8 mouse cellular contexts compared by ENCODE assay signal in the genomic region with DNA sequence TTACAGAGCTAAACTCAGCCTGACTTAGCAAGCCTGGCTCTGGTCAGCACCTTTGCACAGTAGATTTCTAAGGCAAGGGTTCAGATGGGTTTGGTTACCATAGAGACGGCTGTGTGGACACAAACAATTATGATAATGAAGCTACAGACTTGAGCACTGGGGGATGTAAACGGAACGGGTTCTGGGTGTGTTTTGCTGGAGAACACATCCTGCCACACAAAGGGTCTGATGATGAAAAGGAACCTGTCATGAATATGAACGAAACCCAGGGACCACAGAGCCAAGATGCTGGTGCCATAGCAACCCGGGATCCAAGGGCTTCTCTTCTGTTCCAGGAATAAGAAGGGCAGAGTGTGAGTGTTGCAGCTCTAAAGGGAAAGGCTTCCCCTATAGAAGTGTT. TPM values are rescaled to one million over a fixed set of nuclear protein-coding genes. Genes with fewer than 3 reads are reported as not detected.
DNase-seq lines count a peak whose midpoint lies in the region; ATAC-seq and TF ChIP-seq lines count a peak whose summit lies in the region.

A gene (plus strand): TSS at position 177 of the 400 bp plus-strand sequence.

- TF ChIP-seq CTCF in midbrain, postnatal 0 days (IDR thresholded peaks at IDR 0.05) = no peak

- H3K9ac ChIP-seq in hindbrain, embryonic 15.5 days = peak within 1 kb of the TSS; percentile 80
- H3K9ac ChIP-seq in midbrain, postnatal 0 days (replicated peaks; ENCODE audit: low read length, poor library complexity, severe bottlenecking) = peak within 1 kb of the TSS; percentile 69

- H3K36me3 ChIP-seq in hindbrain, embryonic 15.5 days = peaks cover 15% of the 10 kb centered on the region
- peaks cover 4% of the 10 kb centered on the region for H3K36me3 ChIP-seq in midbrain, postnatal 0 days (ENCODE audit: insufficient read depth, low read length)

- 11% methylated on average over 5 of the region's 5 CpGs for WGBS in hindbrain, embryonic 15.5 days
- 15% methylated on average over 5 of the region's 5 CpGs for WGBS in midbrain, postnatal 0 days

- no peaks in the 10 kb centered on the region for H3K9me3 ChIP-seq in hindbrain, embryonic 15.5 days
- no peaks in the 10 kb centered on the region for H3K9me3 ChIP-seq in midbrain, postnatal 0 days (ENCODE audit: low read length)

- ATAC-seq in hindbrain, embryonic 15.5 days (ENCODE audit: low FRiP score, low read depth) = peak; percentile 81
- ATAC-seq in midbrain, postnatal 0 days (ENCODE audit: low FRiP score) = peak; percentile 55

- peak; percentile 34 to 49 for DNase-seq in layer of hippocampus, postnatal 10 days (ENCODE audit: low spot score in 2 of 2)
- no peak for DNase-seq in layer of hippocampus, adult 9-11 months
- peak; percentile 59 for DNase-seq in embryo, embryonic 10.5 days (ENCODE audit: low spot score)
- DNase-seq in midbrain, postnatal 0 days (ENCODE audit: low spot score) = peak; percentile 71
- DNase-seq in left cerebral cortex, adult 8-10 months (ENCODE audit: low spot score in 2 of 2) = no peak
- no peak for DNase-seq in urinary bladder, adult 2 months (ENCODE audit: low spot score)
- no peak for DNase-seq in layer of hippocampus, adult 11-12 months (ENCODE audit: low spot score)

- peak within 1 kb of the TSS; percentile 76 for H3K27ac ChIP-seq in hindbrain, embryonic 15.5 days (replicated peaks)
- peak within 1 kb of the TSS; percentile 74 for H3K27ac ChIP-seq in midbrain, postnatal 0 days (ENCODE audit: low read depth, low read length)

- H3K4me3 ChIP-seq in hindbrain, embryonic 15.5 days = peak within 1 kb of the TSS; percentile 87
- H3K4me3 ChIP-seq in midbrain, postnatal 0 days (ENCODE audit: low read depth, low read length) = peak within 1 kb of the TSS; percentile 71

- H3K4me2 ChIP-seq in hindbrain, embryonic 15.5 days = peak within 1 kb of the TSS; percentile 72
- H3K4me2 ChIP-seq in midbrain, postnatal 0 days (ENCODE audit: low read depth, low read length, poor library complexity, severe bottlenecking) = peak within 1 kb of the TSS; percentile 62

- no peaks in the 10 kb centered on the region for H3K27me3 ChIP-seq in hindbrain, embryonic 15.5 days
- H3K27me3 ChIP-seq in midbrain, postnatal 0 days (ENCODE audit: insufficient read depth, low read length) = no peaks in the 10 kb centered on the region

- H3K4me1 ChIP-seq in hindbrain, embryonic 15.5 days (replicated peaks) = peaks cover 19% of the 10 kb centered on the region
- peaks cover 5% of the 10 kb centered on the region; the same call in 1 of the 2 replicates for H3K4me1 ChIP-seq in midbrain, postnatal 0 days (ENCODE audit: insufficient read depth, low read length)

RNA-seq across cellular contexts. Expression of the gene that starts here (rescaled TPM):
- 1 to 10 TPM; 5.8 to 7.7 TPM for total RNA-seq in layer of hippocampus, postnatal 10 days (2021)
- 9.5 and 10.9 TPM in 2 replicates for polyA plus RNA-seq in hindbrain, embryonic 15.5 days (2015; fragmentation: Nextera tagmentation; extraction: Ambion mirVana)
- total RNA-seq in midbrain, postnatal 0 days (2014; rRNA removed) = 16.8 and 17.2 TPM in 2 replicates
- 7.5 and 8.5 TPM in 2 replicates for polyA plus RNA-seq in midbrain, postnatal 0 days (2015; fragmentation: Nextera tagmentation; extraction: Ambion mirVana)
- total RNA-seq in left cerebral cortex, adult 8-10 months (2022) = 1 to 10 TPM; 4.4 to 8.1 (median 6.1) TPM
- 4.6 and 5.1 TPM in 2 replicates for polyA plus RNA-seq in urinary bladder, adult 2 months (2012; rRNA removed)

Comparison
In these comparisons a context has a peak if more than half of its experiments do, and no peak if none do; other contexts are left out.
1. DNase-seq: peak in layer of hippocampus, postnatal 10 days (2 of 2), embryo, embryonic 10.5 days (single experiment) and midbrain, postnatal 0 days (single experiment); none in layer of hippocampus, adult 9-11 months (single experiment), left cerebral cortex, adult 8-10 months (0 of 2), urinary bladder, adult 2 months (single experiment) and layer of hippocampus, adult 11-12 months (single experiment).